Mouse (Mus musculus) intestine, embryonic 16.5 days (tissue): ENCODE results near the gene Hccs. TPM values are rescaled to one million over a fixed set of nuclear protein-coding genes. Genes with fewer than 3 reads are reported as not detected.

Source experiments
- ATAC-seq: fragments of 200-750 bp; cut with Nextera tagmentation; 2 replicates; pipeline ENCODE4 v1.8.0; 2017; ENCODE audit warnings: moderate TSS enrichment, moderate library complexity
- H3K27ac ChIP-seq: fragments of 300-500 bp; sonication (generic); 2 replicates; pipeline ENCODE4 v1.5.1; 2014; ENCODE audit warnings: mild to moderate bottlenecking, low read length
- H3K27me3 ChIP-seq: fragments of 300-500 bp; sonication (generic); replicated peaks from 2 replicates; pipeline ENCODE4 v1.6.1; 2014; ENCODE audit warnings: low read length, control low read depth, mixed read lengths; ENCODE audit not compliant: control insufficient read depth, insufficient read depth
- H3K36me3 ChIP-seq: fragments of 300-500 bp; sonication (generic); 2 replicates; pipeline ENCODE4 v1.6.1; 2014; ENCODE audit warnings: low read length, control low read depth; ENCODE audit not compliant: control insufficient read depth, insufficient read depth
- H3K4me1 ChIP-seq: fragments of 300-500 bp; sonication (generic); 2 replicates; pipeline ENCODE4 v1.6.1; 2014; ENCODE audit warnings: low read length, control low read depth, mixed read lengths; ENCODE audit not compliant: control insufficient read depth, insufficient read depth
- H3K4me2 ChIP-seq: fragments of 300-500 bp; sonication (generic); 2 replicates; pipeline ENCODE4 v1.6.1; 2014; ENCODE audit warnings: low read depth, low read length, control low read depth
- H3K4me3 ChIP-seq: fragments of 300-500 bp; sonication (generic); 2 replicates; pipeline ENCODE4 v1.5.1; 2014; ENCODE audit warnings: mild to moderate bottlenecking, low read length
- H3K9ac ChIP-seq: fragments of 300-500 bp; sonication (generic); 2 replicates; pipeline ENCODE4 v1.6.1; 2014; ENCODE audit warnings: low read depth, low read length
- H3K9me3 ChIP-seq: fragments of 300-500 bp; sonication (generic); 2 replicates; pipeline ENCODE4 v1.6.1; 2016; ENCODE audit warnings: low read length, control low read depth; ENCODE audit not compliant: control insufficient read depth
- WGBS: fragments of 180-500 bp; shearing (Covaris S2); extraction: QIAGEN DNeasy Blood & Tissue Kit; methylation state at CpG from one replicate; pipeline ENCODE4 v1.1.7; 2014; 5-methylcytosine and 5-hydroxymethylcytosine counted together
- polyA plus RNA-seq: library from polyadenylated mRNA; unstranded; fragments of >200 nt; fragmentation: Nextera tagmentation; extraction: Ambion mirVana; gene quantifications from 2 replicates; pipeline ENCODE4 v1.2.1, GENCODE M21; 2015

Gene Hccs
- polyA plus RNA-seq, 1 experiment from 2014 or later = 27.7 TPM

DNA sequence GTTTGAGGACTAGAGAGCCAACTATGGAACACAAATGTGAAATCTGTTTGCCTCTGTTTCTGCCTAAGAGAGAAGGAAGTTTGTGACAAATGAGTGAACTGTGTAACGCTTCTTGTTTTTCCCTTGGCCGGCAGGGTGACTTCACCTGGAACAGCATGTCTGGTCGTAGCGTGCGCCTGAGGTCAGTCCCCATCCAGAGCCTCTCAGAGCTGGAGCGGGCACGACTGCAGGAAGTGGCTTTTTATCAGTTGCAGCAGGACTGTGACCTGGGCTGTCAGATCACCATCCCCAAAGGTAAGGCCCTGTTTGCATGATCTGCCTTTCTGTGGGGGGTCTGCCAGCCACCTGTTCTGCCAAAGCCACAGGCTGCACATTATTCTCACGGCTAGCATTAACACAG is 100.1 kb downstream of the Hccs start:
- no peaks in the 10 kb centered on the region; the same call in 1 of the 2 replicates for H3K27me3 ChIP-seq
- H3K9ac ChIP-seq = no peak overlapping the region
- ATAC-seq = 0 out of 2 replicates have a peak, but pooled peaks have one; percentile 34
- no peak overlapping the region for H3K4me2 ChIP-seq
- no peaks in the 10 kb centered on the region for H3K9me3 ChIP-seq
- WGBS = 55% methylated on average over 8 of the region's 8 CpGs
- H3K36me3 ChIP-seq = no peaks in the 10 kb centered on the region
- H3K4me1 ChIP-seq = no peaks in the 10 kb centered on the region
- no peak overlapping the region for H3K27ac ChIP-seq
- H3K4me3 ChIP-seq = no peak overlapping the region

DNA sequence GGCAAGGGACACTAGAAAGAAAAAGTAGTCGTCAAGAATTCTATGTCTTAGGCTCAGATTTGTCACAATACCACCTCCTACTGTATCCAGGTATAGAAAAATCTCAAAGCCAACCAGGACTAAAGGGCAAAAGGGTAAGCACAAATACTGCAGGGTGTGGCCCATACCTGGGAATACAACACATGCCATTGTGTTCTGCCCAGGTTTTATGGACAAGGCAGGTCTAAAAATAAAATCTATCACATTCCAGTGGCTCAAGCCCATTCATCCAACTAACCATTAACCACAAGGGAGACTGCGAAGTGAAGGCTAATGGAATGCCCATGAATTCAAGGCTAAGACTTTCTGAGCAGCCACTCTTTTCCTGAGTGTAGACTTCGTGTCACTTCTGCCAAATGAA is 110.2 kb downstream of the Hccs start:
- peak; percentile 94 for ATAC-seq

More for the DNA sequence above, 110.2 kb downstream of the Hccs start:
- WGBS = 60% methylated on average over 3 of the region's 3 CpGs
- Histone ChIP-seq H3K36me3 (no peaks in the 10 kb centered on the region), H3K4me2 (no peak overlapping the region), H3K9ac (no peak overlapping the region), H3K4me1 (no peaks in the 10 kb centered on the region), H3K27ac (no peak overlapping the region), H3K27me3 (no peaks in the 10 kb centered on the region), H3K9me3 (no peaks in the 10 kb centered on the region), H3K4me3 (no peak overlapping the region)

Other genes with a start within 250 kb of the Hccs start
- gene Amelx, start 133.2 kb downstream of the Hccs start, polyA plus RNA-seq = not detected in 2 replicates